Mouse (Mus musculus): Measurements from ENCODE around the gene Pak2.
"Not testable (repeated sequence)": the region's sequence is repeated elsewhere in the genome, so short reads cannot be mapped to it uniquely, and the experiment has no call there.

Pak2 gene

GRCm38 (mm10) chr16:32091466-32091865 is 12.3 kb upstream of the Pak2 start:
- DNase-seq (ENCODE audit: low spot score): no peak

- DNase-seq (ENCODE audit: low spot score): no peak
These were observed 8.7 kb upstream of the Pak2 start for GRCm38 (mm10) chr16:32087629-32088443.

- peak; percentile 65 for DNase-seq (ENCODE audit: low spot score)
These were observed 643 bp downstream of the Pak2 start for GRCm38 (mm10) chr16:32078408-32078990.

GRCm38 (mm10) chr16:32077648-32078407 is 1.3 kb downstream of the Pak2 start:
- DNase-seq (ENCODE audit: low spot score): peak; percentile 26

- DNase-seq (ENCODE audit: low spot score): no peak
These were observed 2.7 kb downstream of the Pak2 start for GRCm38 (mm10) chr16:32076406-32076805.

- no peak for DNase-seq (ENCODE audit: low spot score)
These were observed 3.4 kb downstream of the Pak2 start for GRCm38 (mm10) chr16:32075762-32076161.

- DNase-seq (ENCODE audit: low spot score): not testable (repeated sequence)
These were observed 9.1 kb downstream of the Pak2 start for GRCm38 (mm10) chr16:32070070-32070469.

- no peak for DNase-seq (ENCODE audit: low spot score)
These were observed 10.5 kb downstream of the Pak2 start for GRCm38 (mm10) chr16:32068389-32069300.

- no peak for DNase-seq (ENCODE audit: low spot score)
These were observed 12.2 kb downstream of the Pak2 start for GRCm38 (mm10) chr16:32066899-32067298.

- DNase-seq (ENCODE audit: low spot score): no peak
These were observed 15.2 kb downstream of the Pak2 start for GRCm38 (mm10) chr16:32063900-32064299.

- DNase-seq (ENCODE audit: low spot score): no peak
These were observed 16.9 kb downstream of the Pak2 start for GRCm38 (mm10) chr16:32062226-32062625.

GRCm38 (mm10) chr16:32059840-32060523 is 19.2 kb downstream of the Pak2 start:
- no peak for DNase-seq (ENCODE audit: low spot score)

GRCm38 (mm10) chr16:32058817-32059216 is 20.3 kb downstream of the Pak2 start:
- DNase-seq (ENCODE audit: low spot score): no peak

- DNase-seq (ENCODE audit: low spot score): peak; percentile 20
These were observed 36.8 kb downstream of the Pak2 start for GRCm38 (mm10) chr16:32042367-32042766.

GRCm38 (mm10) chr16:32019678-32020077 is 59.5 kb downstream of the Pak2 start:
- DNase-seq (ENCODE audit: low spot score): no peak

GRCm38 (mm10) chr16:32010330-32010729 is 68.8 kb downstream of the Pak2 start:
- no peak for DNase-seq (ENCODE audit: low spot score)

- peak; percentile 14 for DNase-seq (ENCODE audit: low spot score)
These were observed 69.2 kb downstream of the Pak2 start for GRCm38 (mm10) chr16:32009913-32010312.

GRCm38 (mm10) chr16:32008529-32009293 is 70.4 kb downstream of the Pak2 start:
- no peak for DNase-seq (ENCODE audit: low spot score)

- DNase-seq (ENCODE audit: low spot score): no peak
These were observed 74.4 kb downstream of the Pak2 start for GRCm38 (mm10) chr16:32004731-32005130.
